Mouse (Mus musculus): ENCODE measurements around the gene Mpp5. TPM values are rescaled to one million over a fixed set of nuclear protein-coding genes. Genes with fewer than 3 reads are reported as not detected.

Gene Mpp5
- 29.8 and 30.3 TPM in 2 replicates for polyA plus RNA-seq (2016; fragmentation: Nextera tagmentation; extraction: Ambion mirVana)

DNA sequence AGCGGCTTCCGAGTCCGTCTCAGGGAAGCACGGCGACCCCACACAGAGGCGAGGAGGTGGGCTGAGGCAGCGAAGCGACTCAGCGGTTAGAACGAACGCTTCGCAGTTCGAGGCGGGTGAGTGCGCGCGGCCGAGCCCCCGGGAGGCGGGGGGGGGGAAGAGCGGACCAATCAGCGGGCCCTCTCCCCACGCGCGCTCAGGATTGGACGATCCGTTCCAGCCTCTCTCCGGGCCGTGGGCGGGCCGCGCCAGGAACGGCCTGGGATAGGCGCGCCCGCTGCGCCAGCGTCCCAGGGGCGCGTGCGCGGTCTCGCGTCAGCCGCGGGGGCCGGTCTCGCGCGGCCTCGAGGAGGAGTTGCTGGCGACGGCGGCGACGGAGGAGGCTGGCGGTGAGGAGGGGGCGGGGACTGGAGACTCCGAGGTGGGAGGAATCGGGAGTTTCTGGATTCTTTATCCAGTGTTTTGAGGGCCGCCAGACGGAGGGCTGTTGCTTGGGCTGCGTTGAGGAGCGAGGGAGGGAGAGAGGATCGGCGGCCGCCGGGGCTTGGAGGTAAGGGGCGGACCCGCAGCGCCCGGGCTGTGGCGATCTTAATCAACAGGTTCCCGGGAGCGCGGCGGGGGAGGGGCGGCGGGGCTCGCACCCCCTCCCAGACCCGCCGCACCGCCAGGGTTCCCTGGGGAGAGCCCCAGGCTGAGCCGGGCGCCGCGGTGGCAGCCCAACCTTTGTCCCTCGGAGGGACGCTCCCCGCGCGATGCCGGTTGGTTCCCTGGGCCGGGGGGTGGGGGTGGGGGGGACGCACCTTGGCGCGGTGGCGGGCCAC is at the start of gene Mpp5:
TSS of gene Mpp5 (plus strand) at position 351 of the 821 bp plus-strand sequence.
- DNase-seq (ENCODE audit: low spot score) = peak; percentile 96
- no peaks in the 10 kb centered on the region for H3K36me3 ChIP-seq
- H3K4me3 ChIP-seq = peak within 1 kb of the TSS; percentile 84
- H3K27me3 ChIP-seq (ENCODE audit: low read depth, poor library complexity, severe bottlenecking) = peaks cover 18% of the 10 kb centered on the region
- no peaks in the 10 kb centered on the region for H3K9me3 ChIP-seq (replicated peaks)
- under 1% methylated on average over 97 of the region's 98 CpGs for WGBS
- peaks cover 20% of the 10 kb centered on the region for H3K4me1 ChIP-seq
- peak within 1 kb of the TSS; percentile 95 for H3K27ac ChIP-seq (replicated peaks)

DNA sequence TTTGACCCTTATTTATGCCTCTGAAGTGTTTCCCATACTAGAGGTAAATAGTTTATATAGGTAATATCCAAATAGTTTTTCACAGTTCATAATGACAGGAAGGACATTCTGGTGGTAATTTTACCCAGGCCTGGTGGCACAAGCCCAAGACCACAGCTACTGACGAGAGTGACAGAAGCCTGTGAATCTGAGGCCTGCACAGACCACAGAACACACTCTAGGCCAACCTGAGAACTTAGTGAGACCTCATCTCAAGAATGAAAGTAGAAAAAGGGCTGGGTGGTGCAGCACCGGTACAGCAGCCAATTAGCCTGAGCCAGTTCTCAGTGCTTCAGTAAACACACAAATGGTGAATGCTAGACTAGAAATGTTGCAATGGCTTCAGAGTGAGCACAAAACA is 30.9 kb upstream of the Mpp5 start:
- H3K9me3 ChIP-seq (replicated peaks) = no peaks in the 10 kb centered on the region
- H3K27ac ChIP-seq (replicated peaks) = no peak overlapping the region
- H3K4me1 ChIP-seq = no peaks in the 10 kb centered on the region
- DNase-seq (ENCODE audit: low spot score) = no peak
- WGBS = 85% methylated on average over 2 of the region's 2 CpGs
- no peak overlapping the region for H3K4me3 ChIP-seq
- no peaks in the 10 kb centered on the region for H3K36me3 ChIP-seq
- H3K27me3 ChIP-seq (ENCODE audit: low read depth, poor library complexity, severe bottlenecking) = no peaks in the 10 kb centered on the region

GRCm38 (mm10) chr12:78727723-78728122 is 21.0 kb upstream of the Mpp5 start:
- Histone ChIP-seq H3K4me1 (no peaks in the 10 kb centered on the region), H3K27ac (replicated peaks) (no peak overlapping the region), H3K4me3 (no peak overlapping the region), H3K27me3 (ENCODE audit: low read depth, poor library complexity, severe bottlenecking) (no peaks in the 10 kb centered on the region), H3K9me3 (replicated peaks) (no peaks in the 10 kb centered on the region), H3K36me3 (no peaks in the 10 kb centered on the region)
- no peak for DNase-seq (ENCODE audit: low spot score)
- WGBS = 64% methylated on average over 4 of the region's 4 CpGs

DNA sequence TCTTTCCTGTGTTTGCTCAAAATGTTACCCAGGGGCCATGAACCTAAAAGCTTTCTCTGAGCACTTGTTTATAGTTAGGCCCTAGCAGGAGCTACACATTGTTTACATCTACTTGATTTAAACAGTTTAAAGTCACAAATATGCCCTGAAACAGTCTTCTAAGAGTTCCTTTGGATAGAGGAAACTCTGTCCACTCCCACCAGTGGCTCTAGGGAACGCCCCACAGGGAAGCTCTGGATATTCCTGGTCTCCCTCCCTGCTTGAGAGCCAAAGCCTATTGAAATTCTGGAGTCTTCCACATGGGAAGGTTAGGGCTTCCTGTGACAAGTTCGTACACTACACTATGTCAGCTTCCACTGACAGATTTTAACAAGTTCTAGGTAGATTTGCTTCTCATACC is 9.1 kb upstream of the Mpp5 start:
- 66% methylated on average over 2 of the region's 2 CpGs for WGBS
- Histone ChIP-seq H3K4me1 (0 out of 2 replicates have a peak, but pooled peaks cover 4% of the 10 kb centered on the region), H3K36me3 (no peaks in the 10 kb centered on the region), H3K27me3 (ENCODE audit: low read depth, poor library complexity, severe bottlenecking) (no peaks in the 10 kb centered on the region), H3K9me3 (replicated peaks) (no peaks in the 10 kb centered on the region), H3K27ac (replicated peaks) (no peak overlapping the region), H3K4me3 (no peak overlapping the region)
- no peak for DNase-seq (ENCODE audit: low spot score)

GRCm38 (mm10) chr12:78740289-78740688 is 8.4 kb upstream of the Mpp5 start:
- no peak for DNase-seq (ENCODE audit: low spot score)
- no peak overlapping the region for H3K4me3 ChIP-seq
- 0 out of 2 replicates have a peak, but pooled peaks cover 4% of the 10 kb centered on the region for H3K4me1 ChIP-seq
- H3K27ac ChIP-seq (replicated peaks) = no peak overlapping the region
- no peaks in the 10 kb centered on the region for H3K36me3 ChIP-seq
- no peaks in the 10 kb centered on the region for H3K9me3 ChIP-seq (replicated peaks)
- no peaks in the 10 kb centered on the region for H3K27me3 ChIP-seq (ENCODE audit: low read depth, poor library complexity, severe bottlenecking)
- 93% methylated on average over 2 of the region's 2 CpGs for WGBS

GRCm38 (mm10) chr12:78746226-78746625 is 2.5 kb upstream of the Mpp5 start:
- no peak for DNase-seq (ENCODE audit: low spot score)
- peaks cover 18% of the 10 kb centered on the region for H3K27me3 ChIP-seq (ENCODE audit: low read depth, poor library complexity, severe bottlenecking)
- H3K36me3 ChIP-seq = no peaks in the 10 kb centered on the region

GRCm38 (mm10) chr12:78747406-78747805 is 1.3 kb upstream of the Mpp5 start:
- Histone ChIP-seq H3K9me3 (replicated peaks) (no peaks in the 10 kb centered on the region), H3K4me3 (peak overlapping the region; percentile 84; the same call in 1 of the 2 replicates), H3K36me3 (no peaks in the 10 kb centered on the region), H3K27ac (replicated peaks) (no peak overlapping the region), H3K27me3 (ENCODE audit: low read depth, poor library complexity, severe bottlenecking) (peaks cover 18% of the 10 kb centered on the region), H3K4me1 (peaks cover 23% of the 10 kb centered on the region)
- DNase-seq (ENCODE audit: low spot score) = no peak
- 59% methylated on average over 1 of the region's 1 CpGs for whole genome bisulfite sequencing

More at GRCm38 (mm10) chr12:78746226-78746625, 2.5 kb upstream of the Mpp5 start:
- no peak overlapping the region for H3K4me3 ChIP-seq
- H3K27ac ChIP-seq (replicated peaks) = no peak overlapping the region
- 83% methylated on average over 6 of the region's 6 CpGs for WGBS
- no peaks in the 10 kb centered on the region for H3K9me3 ChIP-seq (replicated peaks)
- H3K4me1 ChIP-seq = peaks cover 23% of the 10 kb centered on the region

GRCm38 (mm10) chr12:78748113-78748512 is 594 bp upstream of the Mpp5 start:
- Histone ChIP-seq H3K27ac (replicated peaks) (peak overlapping the region; percentile 95), H3K27me3 (ENCODE audit: low read depth, poor library complexity, severe bottlenecking) (peaks cover 18% of the 10 kb centered on the region), H3K4me1 (peaks cover 23% of the 10 kb centered on the region), H3K9me3 (replicated peaks) (no peaks in the 10 kb centered on the region), H3K36me3 (no peaks in the 10 kb centered on the region), H3K4me3 (peak overlapping the region; percentile 84)
- DNase-seq (ENCODE audit: low spot score) = no peak
- 0% methylated on average over 10 of the region's 10 CpGs for WGBS

DNA sequence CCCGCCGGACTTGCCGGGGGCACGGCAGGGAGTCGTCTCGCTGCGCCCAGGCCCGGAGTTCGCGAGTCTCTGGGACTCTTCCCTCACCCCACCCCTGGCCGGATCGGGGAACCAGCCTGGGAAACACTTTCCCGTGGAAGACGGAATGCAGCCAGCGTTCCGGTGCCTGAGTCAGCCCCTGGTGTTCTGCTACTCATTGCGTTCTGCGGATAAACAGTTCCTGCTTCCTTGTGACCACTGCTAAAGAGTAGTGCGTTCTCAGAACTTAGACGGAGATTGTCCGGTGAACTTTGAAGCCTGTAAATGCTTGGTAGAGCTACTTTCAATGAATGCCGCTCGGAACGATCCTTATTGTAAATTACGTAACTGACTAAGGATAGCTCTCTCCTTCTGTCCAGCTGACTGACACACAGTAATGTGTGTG is 683 bp downstream of the Mpp5 start:
- no peaks in the 10 kb centered on the region for H3K36me3 ChIP-seq

DNA sequence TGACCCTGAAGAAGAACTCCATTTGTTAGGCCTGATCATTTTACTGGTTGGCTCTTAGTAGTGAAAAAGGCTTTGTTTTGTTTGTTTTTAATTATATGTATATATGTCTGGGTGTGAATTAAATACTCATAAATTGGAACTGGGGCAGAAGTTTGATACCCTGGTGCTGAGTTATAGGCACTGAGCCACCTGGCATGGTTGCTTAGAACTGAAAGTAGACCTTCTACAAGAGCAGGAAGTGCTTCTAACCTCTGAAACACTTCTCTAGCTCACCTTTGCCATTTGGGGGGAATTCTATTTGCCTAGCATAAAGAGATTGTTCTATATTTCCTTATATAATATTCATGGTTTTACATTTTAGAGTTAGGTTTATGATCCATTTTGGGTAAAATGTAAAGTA is 13.3 kb downstream of the Mpp5 start:
- H3K36me3 ChIP-seq = no peaks in the 10 kb centered on the region
- no peaks in the 10 kb centered on the region for H3K27me3 ChIP-seq (ENCODE audit: low read depth, poor library complexity, severe bottlenecking)
- no peaks in the 10 kb centered on the region for H3K9me3 ChIP-seq (replicated peaks)
- H3K4me3 ChIP-seq = no peak overlapping the region
- H3K27ac ChIP-seq (replicated peaks) = no peak overlapping the region
- no peaks in the 10 kb centered on the region for H3K4me1 ChIP-seq
- DNase-seq (ENCODE audit: low spot score) = no peak

More for the DNA sequence above, 683 bp downstream of the Mpp5 start:
- DNase-seq (ENCODE audit: low spot score) = peak; percentile 71
- WGBS = under 1% methylated on average over 25 of the region's 25 CpGs
- H3K4me1 ChIP-seq = peaks cover 19% of the 10 kb centered on the region
- peak overlapping the region; percentile 95 for H3K27ac ChIP-seq (replicated peaks)
- no peaks in the 10 kb centered on the region for H3K9me3 ChIP-seq (replicated peaks)
- peak overlapping the region; percentile 84 for H3K4me3 ChIP-seq
- peaks cover 18% of the 10 kb centered on the region for H3K27me3 ChIP-seq (ENCODE audit: low read depth, poor library complexity, severe bottlenecking)

DNA sequence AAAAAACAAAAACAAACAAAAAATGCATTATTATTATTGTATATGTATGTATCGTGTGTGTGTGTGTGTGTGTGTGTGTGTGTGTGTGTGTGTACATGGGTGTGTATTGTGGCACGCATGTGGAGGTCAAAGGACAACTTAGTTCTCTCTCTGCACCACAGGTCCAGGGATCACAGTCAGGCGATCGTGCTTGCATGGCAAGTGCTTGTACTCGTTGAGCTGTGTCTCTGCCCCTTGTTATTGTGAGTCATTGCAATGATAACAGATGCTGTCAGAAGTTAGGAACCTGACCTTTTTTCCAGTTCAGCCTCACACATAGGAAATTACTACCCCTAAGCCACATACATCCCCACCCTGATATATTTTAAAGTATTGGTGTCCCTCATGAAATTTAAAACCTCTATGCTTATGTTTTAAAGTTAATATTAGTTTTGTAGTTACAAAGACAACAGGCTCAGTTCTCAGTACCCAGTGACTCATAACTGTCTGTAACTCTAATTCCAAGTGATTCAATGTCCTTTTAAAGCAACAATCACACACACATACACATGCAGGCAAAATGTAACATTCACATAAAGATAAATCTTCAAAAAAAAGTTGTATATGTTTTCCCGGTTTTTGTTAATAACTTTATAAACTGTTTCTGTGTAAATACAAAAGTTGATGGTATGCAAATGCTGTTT is 20.5 kb downstream of the Mpp5 start:
- no peak for DNase-seq (ENCODE audit: low spot score)
- Histone ChIP-seq H3K36me3 (peaks cover 7% of the 10 kb centered on the region), H3K27ac (replicated peaks) (no peak overlapping the region), H3K4me1 (peaks cover 8% of the 10 kb centered on the region; the same call in 1 of the 2 replicates), H3K4me3 (no peak overlapping the region), H3K9me3 (replicated peaks) (no peaks in the 10 kb centered on the region), H3K27me3 (ENCODE audit: low read depth, poor library complexity, severe bottlenecking) (no peaks in the 10 kb centered on the region)
- 82% methylated on average over 6 of the region's 6 CpGs for WGBS

- H3K36me3 ChIP-seq = peaks cover 11% of the 10 kb centered on the region
- no peak overlapping the region for H3K4me3 ChIP-seq
- H3K27me3 ChIP-seq (ENCODE audit: low read depth, poor library complexity, severe bottlenecking) = no peaks in the 10 kb centered on the region
- no peak for DNase-seq (ENCODE audit: low spot score)
- WGBS = 87% methylated on average over 2 of the region's 2 CpGs
- peaks cover 13% of the 10 kb centered on the region for H3K4me1 ChIP-seq
- no peaks in the 10 kb centered on the region for H3K9me3 ChIP-seq (replicated peaks)
- no peak overlapping the region for H3K27ac ChIP-seq (replicated peaks)
These were observed 24.5 kb downstream of the Mpp5 start for GRCm38 (mm10) chr12:78773211-78773610.

- peak overlapping the region; percentile 35; the same call in 1 of the 2 replicates for H3K27ac ChIP-seq (replicated peaks)
- WGBS = 9% methylated on average over 2 of the region's 2 CpGs
- no peak for DNase-seq (ENCODE audit: low spot score)
These were observed 29.2 kb downstream of the Mpp5 start for GRCm38 (mm10) chr12:78777916-78778315.

More at GRCm38 (mm10) chr12:78777916-78778315, 29.2 kb downstream of the Mpp5 start:
- Histone ChIP-seq H3K4me1 (peaks cover 32% of the 10 kb centered on the region), H3K27me3 (ENCODE audit: low read depth, poor library complexity, severe bottlenecking) (no peaks in the 10 kb centered on the region), H3K9me3 (replicated peaks) (no peaks in the 10 kb centered on the region), H3K4me3 (no peak overlapping the region), H3K36me3 (peaks cover 11% of the 10 kb centered on the region)
